Comparison of ENCODE assay signal across 29 mouse cellular contexts in genomic region chr11:5596756-5597155, GRCm38 (mm10). TPM values are rescaled to one million over a fixed set of nuclear protein-coding genes. Genes with fewer than 3 reads are reported as not detected.
DNase-seq lines count a peak whose midpoint lies in the region; ATAC-seq and TF ChIP-seq lines count a peak whose summit lies in the region.
"Had no signal": no experiment of that assay in that cellular context is flagged by ENCODE, and none has a peak within 500 bp of the region (broad histone marks: within the 10 kb centered on the region; RNA-seq: fewer than 3 reads in every experiment).

No protein-coding gene starts in this region.

- TF ChIP-seq EP300 in liver, postnatal 0 days (IDR thresholded peaks at IDR 0.05; ENCODE audit: low read depth): no peak

- no peak overlapping the region for H3K4me2 ChIP-seq in liver, embryonic 13.5 days
- no peak overlapping the region for H3K4me2 ChIP-seq in liver, postnatal 0 days (ENCODE audit: low read depth, low read length)
- H3K4me2 ChIP-seq: embryonic facial prominence, embryonic 15.5 days; intestine, embryonic 15.5 days; lung, embryonic 15.5 days; neural tube, embryonic 12.5 days had no signal

- H3K4me3 ChIP-seq in liver, embryonic 13.5 days (replicated peaks): no peak overlapping the region
- no peak overlapping the region for H3K4me3 ChIP-seq in liver, postnatal 0 days (ENCODE audit: low read depth, low read length)
- H3K4me3 ChIP-seq: embryonic facial prominence, embryonic 15.5 days; heart, embryonic 10.5 days; hindbrain, embryonic 10.5 days; intestine, embryonic 15.5 days; lung, embryonic 15.5 days; neural tube, embryonic 12.5 days had no signal

- H3K9ac ChIP-seq in liver, embryonic 13.5 days: no peak overlapping the region
- no peak overlapping the region for H3K9ac ChIP-seq in liver, postnatal 0 days (replicated peaks)
- H3K9ac ChIP-seq: embryonic facial prominence, embryonic 15.5 days; intestine, embryonic 15.5 days; lung, embryonic 15.5 days; neural tube, embryonic 12.5 days had no signal

- DNase-seq in kidney, adult 9 months: peak; percentile 26
- no peak for DNase-seq in kidney, adult 18-20 months
- no peak for DNase-seq in liver, embryonic 13.5 days
- DNase-seq in liver, postnatal 0 days: no peak
- peak; percentile 80 for DNase-seq in adipocyte (ENCODE audit: low spot score)
- peak; percentile 9 for DNase-seq in lung, postnatal 25 days (ENCODE audit: low spot score)
- no peak for DNase-seq in gastrocnemius, adult 18-20 months (ENCODE audit: low spot score)
- DNase-seq: adrenal gland, postnatal 25 days; cerebellum, adult 8-10 months; cerebellum, postnatal 36 days; embryo, embryonic 11 days; gastrocnemius, postnatal 25 days; layer of hippocampus, adult 9-11 months; liver; midbrain, embryonic 14.5 days; right cerebral cortex, postnatal 14 days had no signal

- H3K4me1 ChIP-seq in liver, embryonic 13.5 days (replicated peaks): peaks cover 41% of the 10 kb centered on the region
- peaks cover 14% of the 10 kb centered on the region for H3K4me1 ChIP-seq in liver, postnatal 0 days (ENCODE audit: insufficient read depth)
- H3K4me1 ChIP-seq: heart, embryonic 10.5 days; hindbrain, embryonic 10.5 days; neural tube, embryonic 12.5 days had no signal

- H3K9me3 ChIP-seq in liver, embryonic 13.5 days (replicated peaks): no peaks in the 10 kb centered on the region
- H3K9me3 ChIP-seq in liver, postnatal 0 days (ENCODE audit: low read length): no peaks in the 10 kb centered on the region
- H3K9me3 ChIP-seq: embryonic facial prominence, embryonic 15.5 days; heart, embryonic 10.5 days; hindbrain, embryonic 10.5 days; intestine, embryonic 15.5 days; lung, embryonic 15.5 days; neural tube, embryonic 12.5 days had no signal

- H3K36me3 ChIP-seq in liver, embryonic 13.5 days: no peaks in the 10 kb centered on the region
- no peaks in the 10 kb centered on the region for H3K36me3 ChIP-seq in liver, postnatal 0 days (replicated peaks; ENCODE audit: insufficient read depth, low read length)
- H3K36me3 ChIP-seq: embryonic facial prominence, embryonic 15.5 days; heart, embryonic 10.5 days; hindbrain, embryonic 10.5 days; intestine, embryonic 15.5 days; lung, embryonic 15.5 days; neural tube, embryonic 12.5 days had no signal

- 86% methylated on average over 6 of the region's 6 CpGs for WGBS in liver, embryonic 13.5 days (ENCODE audit: insufficient replicate concordance)
- 88% methylated on average over 6 of the region's 6 CpGs for WGBS in liver, postnatal 0 days (ENCODE audit: insufficient replicate concordance)

- H3K27ac ChIP-seq in liver, embryonic 13.5 days: peak overlapping the region; percentile 1; the same call in 1 of the 2 replicates
- H3K27ac ChIP-seq in liver, postnatal 0 days (ENCODE audit: low read depth): no peak overlapping the region
- H3K27ac ChIP-seq: embryonic facial prominence, embryonic 15.5 days; heart, embryonic 10.5 days; hindbrain, embryonic 10.5 days; intestine, embryonic 15.5 days; lung, embryonic 15.5 days; neural tube, embryonic 12.5 days had no signal

- TF ChIP-seq CTCF in liver, postnatal 0 days (IDR thresholded peaks at IDR 0.05; ENCODE audit: low read depth): no peak

- no peak for ATAC-seq in liver, embryonic 13.5 days (ENCODE audit: low read depth)
- no peak for ATAC-seq in liver, postnatal 0 days
- ATAC-seq: forebrain, embryonic 16.5 days; hindbrain, embryonic 16.5 days; intestine, embryonic 15.5 days had no signal

- H3K27me3 ChIP-seq in liver, embryonic 13.5 days: no peaks in the 10 kb centered on the region
- no peaks in the 10 kb centered on the region for H3K27me3 ChIP-seq in liver, postnatal 0 days (ENCODE audit: insufficient read depth, low read length)
- H3K27me3 ChIP-seq: embryonic facial prominence, embryonic 15.5 days; intestine, embryonic 15.5 days; lung, embryonic 15.5 days; neural tube, embryonic 12.5 days had no signal

RNA-seq across cellular contexts. Expression of gene Ankrd36, which starts 27.3 kb away (rescaled TPM):
- 1.1 and 1.5 TPM in 2 replicates for polyA plus RNA-seq in liver, embryonic 13.5 days (2015; fragmentation: Nextera tagmentation; extraction: Ambion mirVana)
- polyA plus RNA-seq in liver, postnatal 0 days (2015; fragmentation: Nextera tagmentation; extraction: Ambion mirVana): 1.5 and 1.9 TPM in 2 replicates
- not detected for total RNA-seq in gastrocnemius, adult 18-20 months (2021)
- total RNA-seq: adrenal gland, postnatal 25 days; gastrocnemius, postnatal 25 days; left cerebral cortex, adult 18-20 months; left cerebral cortex, postnatal 36 days had no signal
- polyA plus RNA-seq: brain, embryonic 14.5 days; embryonic facial prominence, embryonic 15.5 days; forebrain, embryonic 16.5 days; heart, embryonic 16.5 days; hindbrain, embryonic 10.5 days; hindbrain, embryonic 16.5 days; large intestine, adult 2 months; midbrain, embryonic 14.5 days; neural tube, embryonic 12.5 days had no signal

RNA-seq across cellular contexts. Expression of gene Ccdc117, which starts 54.8 kb away (rescaled TPM):
- 8.6 and 11.4 TPM in 2 replicates for polyA plus RNA-seq in liver, embryonic 13.5 days (2015; fragmentation: Nextera tagmentation; extraction: Ambion mirVana)
- 5.5 and 6.0 TPM in 2 replicates for polyA plus RNA-seq in liver, postnatal 0 days (2015; fragmentation: Nextera tagmentation; extraction: Ambion mirVana)
- total RNA-seq in gastrocnemius, adult 18-20 months (2021): 10 to 100 TPM; 22.0 to 24.7 TPM

Comparison
In these comparisons a context has a peak if more than half of its experiments do, and no peak if none do; other contexts are left out.
1. DNase-seq: peak in kidney, adult 9 months (single experiment), adipocyte (single experiment) and lung, postnatal 25 days (single experiment); none in kidney, adult 18-20 months (single experiment), liver, embryonic 13.5 days (single experiment), liver, postnatal 0 days (single experiment) and gastrocnemius, adult 18-20 months (single experiment).